Mouse (Mus musculus) ES-E14 (cell line): Measurements from ENCODE around the gene Myf5.

Experiments used
- MAFK ChIP-seq: IDR thresholded peaks from 2 replicates; pipeline ENCODE4 v1.6.1; 2014; ENCODE audit warnings: mild to moderate bottlenecking, low read depth, low read length, inconsistent platforms; ENCODE audit not compliant: insufficient read depth
- ZC3H11A ChIP-seq: IDR thresholded peaks from 2 replicates; pipeline ENCODE4 v1.6.1; 2012; ENCODE audit warnings: low read depth, mild to moderate bottlenecking, inconsistent platforms, low read length, borderline replicate concordance

- TF ChIP-seq ZC3H11A (no peak), MAFK (no peak)
These were observed 836 bp upstream of the Myf5 start for GRCm38 (mm10) chr10:107486770-107487169.
